Comparison of ENCODE assay signal across 13 mouse cellular contexts in the genomic region with DNA sequence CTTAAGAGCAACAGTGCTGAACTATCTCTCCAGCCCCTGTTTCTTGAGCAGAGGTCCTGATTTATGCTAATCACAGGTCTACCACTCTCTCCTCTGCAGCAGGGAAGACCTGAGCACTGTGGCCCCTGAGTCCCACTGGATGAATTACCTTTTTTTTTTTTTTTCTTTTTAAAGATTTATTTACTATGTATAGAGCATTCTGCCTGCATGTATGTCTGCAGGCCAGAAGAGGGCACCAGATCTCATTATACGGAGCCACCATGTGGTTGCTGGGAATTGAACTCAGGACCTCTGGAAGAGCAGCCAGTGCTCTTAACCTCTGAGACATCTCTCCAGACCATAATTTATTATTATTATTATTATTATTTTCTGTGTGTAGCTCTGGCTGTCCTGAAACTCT. TPM values are rescaled to one million over a fixed set of nuclear protein-coding genes. Genes with fewer than 3 reads are reported as not detected.
DNase-seq lines count a peak whose midpoint lies in the region; ATAC-seq and TF ChIP-seq lines count a peak whose summit lies in the region.
"Had no signal": no experiment of that assay in that cellular context is flagged by ENCODE, and none has a peak within 500 bp of the region (broad histone marks: within the 10 kb centered on the region; RNA-seq: fewer than 3 reads in every experiment).

No protein-coding gene starts in this region.

- WGBS in hindbrain, postnatal 0 days, result 35% methylated on average over 1 of the region's 1 CpGs
- WGBS in hindbrain, embryonic 14.5 days, result 15% methylated on average over 1 of the region's 1 CpGs
- WGBS in midbrain, postnatal 0 days, result 30% methylated on average over 1 of the region's 1 CpGs
- 27% methylated on average over 1 of the region's 1 CpGs for WGBS in midbrain, embryonic 13.5 days

- no peak overlapping the region for H3K9ac ChIP-seq in hindbrain, postnatal 0 days (replicated peaks; ENCODE audit: low read length)
- no peak overlapping the region for H3K9ac ChIP-seq in hindbrain, embryonic 14.5 days
- H3K9ac ChIP-seq in midbrain, postnatal 0 days (replicated peaks; ENCODE audit: low read length, poor library complexity, severe bottlenecking), result no peak overlapping the region
- H3K9ac ChIP-seq in midbrain, embryonic 13.5 days (replicated peaks), result no peak overlapping the region
- H3K9ac ChIP-seq: kidney, embryonic 15.5 days; stomach, embryonic 15.5 days had no signal

- H3K27ac ChIP-seq in hindbrain, postnatal 0 days, result no peak overlapping the region
- H3K27ac ChIP-seq in hindbrain, embryonic 14.5 days, result no peak overlapping the region
- no peak overlapping the region for H3K27ac ChIP-seq in midbrain, postnatal 0 days (ENCODE audit: low read depth, low read length)
- H3K27ac ChIP-seq in midbrain, embryonic 13.5 days, result no peak overlapping the region
- H3K27ac ChIP-seq: kidney, embryonic 15.5 days; macrophage; stomach, embryonic 15.5 days had no signal

- in situ Hi-C loops in Patski (cut with MboI; ENCODE audit: low pct_unique_long_range_greater_than_20kb), result loop anchor here (10.0 kb wide), 1 partner anchor 169 kb away; a partner anchor contains a TSS

- H3K4me2 ChIP-seq in hindbrain, postnatal 0 days (ENCODE audit: low read depth, low read length), result no peak overlapping the region
- H3K4me2 ChIP-seq in hindbrain, embryonic 14.5 days (replicated peaks), result no peak overlapping the region
- H3K4me2 ChIP-seq in midbrain, postnatal 0 days (ENCODE audit: low read depth, low read length, poor library complexity, severe bottlenecking), result no peak overlapping the region
- no peak overlapping the region for H3K4me2 ChIP-seq in midbrain, embryonic 13.5 days (replicated peaks)
- H3K4me2 ChIP-seq: kidney, embryonic 15.5 days; stomach, embryonic 15.5 days had no signal

- POLR2A ChIA-PET in Patski (lab: Charles Lee), result interaction anchor here (0.7 kb wide), 1 partner anchor 241 kb away, joined by 3 read pairs; no protein-coding TSS in a partner anchor

- no peak overlapping the region for H3K4me3 ChIP-seq in hindbrain, postnatal 0 days (ENCODE audit: low read length)
- H3K4me3 ChIP-seq in hindbrain, embryonic 14.5 days (replicated peaks; ENCODE audit: low read length), result no peak overlapping the region
- H3K4me3 ChIP-seq in midbrain, postnatal 0 days (ENCODE audit: low read depth, low read length), result no peak overlapping the region
- no peak overlapping the region for H3K4me3 ChIP-seq in midbrain, embryonic 13.5 days (replicated peaks)
- H3K4me3 ChIP-seq: kidney, embryonic 15.5 days; stomach, embryonic 15.5 days had no signal

- no peaks in the 10 kb centered on the region for H3K27me3 ChIP-seq in hindbrain, postnatal 0 days (ENCODE audit: insufficient read depth, low read length)
- no peaks in the 10 kb centered on the region for H3K27me3 ChIP-seq in hindbrain, embryonic 14.5 days (ENCODE audit: control insufficient read depth, insufficient read depth, low read length)
- no peaks in the 10 kb centered on the region for H3K27me3 ChIP-seq in midbrain, postnatal 0 days (ENCODE audit: insufficient read depth, low read length)
- H3K27me3 ChIP-seq in midbrain, embryonic 13.5 days, result no peaks in the 10 kb centered on the region
- H3K27me3 ChIP-seq in Patski, result no peaks in the 10 kb centered on the region
- H3K27me3 ChIP-seq: kidney, embryonic 15.5 days; stomach, embryonic 15.5 days had no signal

- CTCF ChIA-PET in Patski (lab: Charles Lee), result no interaction called here

- DNase-seq in hindbrain, postnatal 0 days (ENCODE audit: low spot score), result no peak
- DNase-seq in hindbrain, embryonic 14.5 days (ENCODE audit: low spot score), result no peak
- no peak for DNase-seq in midbrain, postnatal 0 days (ENCODE audit: low spot score)
- no peak for DNase-seq in Patski (ENCODE audit: low read depth, low spot score)
- peak; percentile 54 for DNase-seq in thymus, postnatal 25 days
- no peak for DNase-seq in layer of hippocampus, postnatal 10 days (ENCODE audit: low spot score in 2 of 2)
- DNase-seq in kidney, adult 9 months, result no peak
- DNase-seq: cerebellum, postnatal 25 days; heart, postnatal 10 days had no signal

- ATAC-seq in hindbrain, postnatal 0 days, result no peak
- no peak for ATAC-seq in hindbrain, embryonic 14.5 days (ENCODE audit: low FRiP score)
- no peak for ATAC-seq in midbrain, postnatal 0 days (ENCODE audit: low FRiP score)
- ATAC-seq in midbrain, embryonic 13.5 days, result no peak
- ATAC-seq in Patski, result no peak

- TF ChIP-seq CTCF in hindbrain, postnatal 0 days (IDR thresholded peaks at IDR 0.05; ENCODE audit: low read depth), result peak; percentile 49
- TF ChIP-seq CTCF in midbrain, postnatal 0 days (IDR thresholded peaks at IDR 0.05), result peak; percentile 52
- peak; percentile 76 for TF ChIP-seq CTCF in Patski (IDR thresholded peaks at IDR 0.05)

- peaks cover 8% of the 10 kb centered on the region for H3K4me1 ChIP-seq in hindbrain, postnatal 0 days (ENCODE audit: insufficient read depth, low read length)
- H3K4me1 ChIP-seq in hindbrain, embryonic 14.5 days (replicated peaks; ENCODE audit: control insufficient read depth, insufficient read depth, low read length), result no peaks in the 10 kb centered on the region; the same call in none of the 2 replicates
- H3K4me1 ChIP-seq in midbrain, postnatal 0 days (ENCODE audit: insufficient read depth, low read length), result no peaks in the 10 kb centered on the region
- H3K4me1 ChIP-seq in midbrain, embryonic 13.5 days (replicated peaks), result peaks cover 20% of the 10 kb centered on the region

- H3K36me3 ChIP-seq in hindbrain, postnatal 0 days (ENCODE audit: insufficient read depth, low read length), result peaks cover 2% of the 10 kb centered on the region; the same call in 1 of the 2 replicates
- H3K36me3 ChIP-seq in hindbrain, embryonic 14.5 days (replicated peaks; ENCODE audit: control insufficient read depth, insufficient read depth), result peaks cover 11% of the 10 kb centered on the region
- 0 out of 2 replicates have a peak, but pooled peaks cover under 1% of the 10 kb centered on the region for H3K36me3 ChIP-seq in midbrain, postnatal 0 days (ENCODE audit: insufficient read depth, low read length)
- peaks cover 5% of the 10 kb centered on the region for H3K36me3 ChIP-seq in midbrain, embryonic 13.5 days

- H3K9me3 ChIP-seq in hindbrain, postnatal 0 days (ENCODE audit: low read length), result no peaks in the 10 kb centered on the region
- no peaks in the 10 kb centered on the region for H3K9me3 ChIP-seq in hindbrain, embryonic 14.5 days (ENCODE audit: control insufficient read depth, low read length)
- H3K9me3 ChIP-seq in midbrain, postnatal 0 days (ENCODE audit: low read length), result no peaks in the 10 kb centered on the region
- no peaks in the 10 kb centered on the region for H3K9me3 ChIP-seq in midbrain, embryonic 13.5 days
- H3K9me3 ChIP-seq: kidney, embryonic 15.5 days; stomach, embryonic 15.5 days had no signal

RNA-seq across cellular contexts. Expression of a gene that starts 15.4 kb away (rescaled TPM):
- total RNA-seq in hindbrain, postnatal 0 days (2014; rRNA removed), result 20.3 and 23.9 TPM in 2 replicates
- polyA plus RNA-seq in hindbrain, postnatal 0 days (2015; fragmentation: Nextera tagmentation; extraction: Ambion mirVana), result 29.2 and 35.7 TPM in 2 replicates
- polyA plus RNA-seq in hindbrain, embryonic 14.5 days (2014; fragmentation: Nextera tagmentation; extraction: Ambion mirVana), result 31.7 and 32.3 TPM in 2 replicates
- total RNA-seq in midbrain, postnatal 0 days (2014; rRNA removed), result 33.2 and 58.1 TPM in 2 replicates
- polyA plus RNA-seq in midbrain, postnatal 0 days (2015; fragmentation: Nextera tagmentation; extraction: Ambion mirVana), result 34.7 and 35.0 TPM in 2 replicates
- polyA plus RNA-seq in midbrain, embryonic 13.5 days (2015; fragmentation: Nextera tagmentation; extraction: Ambion mirVana), result 41.2 and 44.3 TPM in 2 replicates
- polyA plus RNA-seq in Patski (2021), result 31.4 TPM
- 10 to 100 TPM; 28.4 to 33.4 TPM for total RNA-seq in layer of hippocampus, postnatal 10 days (2021)

RNA-seq across cellular contexts. Expression of a gene that starts 19.2 kb away (rescaled TPM):
- 6.5 and 13.4 TPM in 2 replicates for total RNA-seq in hindbrain, postnatal 0 days (2014; rRNA removed)
- 10.6 and 12.9 TPM in 2 replicates for polyA plus RNA-seq in hindbrain, postnatal 0 days (2015; fragmentation: Nextera tagmentation; extraction: Ambion mirVana)
- 8.7 and 10.6 TPM in 2 replicates for polyA plus RNA-seq in hindbrain, embryonic 14.5 days (2014; fragmentation: Nextera tagmentation; extraction: Ambion mirVana)
- total RNA-seq in midbrain, postnatal 0 days (2014; rRNA removed), result 13.0 and 14.3 TPM in 2 replicates
- 9.4 and 10.1 TPM in 2 replicates for polyA plus RNA-seq in midbrain, postnatal 0 days (2015; fragmentation: Nextera tagmentation; extraction: Ambion mirVana)
- polyA plus RNA-seq in midbrain, embryonic 13.5 days (2015; fragmentation: Nextera tagmentation; extraction: Ambion mirVana), result 6.3 and 6.6 TPM in 2 replicates
- polyA plus RNA-seq in Patski (2021), result 0.78 TPM
- total RNA-seq in layer of hippocampus, postnatal 10 days (2021), result 10 to 100 TPM in 1 of 2 experiments, 1 to 10 TPM in 1; 9.9 to 12.7 TPM
- polyA plus RNA-seq: macrophage had no signal

RNA-seq across cellular contexts. Expression of a gene that starts 24.9 kb away (rescaled TPM):
- total RNA-seq in hindbrain, postnatal 0 days (2014; rRNA removed), result 19.9 and 22.2 TPM in 2 replicates
- polyA plus RNA-seq in hindbrain, postnatal 0 days (2015; fragmentation: Nextera tagmentation; extraction: Ambion mirVana), result 2.2 and 2.5 TPM in 2 replicates
- 4.1 and 4.4 TPM in 2 replicates for polyA plus RNA-seq in hindbrain, embryonic 14.5 days (2014; fragmentation: Nextera tagmentation; extraction: Ambion mirVana)
- total RNA-seq in midbrain, postnatal 0 days (2014; rRNA removed), result 18.2 and 22.4 TPM in 2 replicates
- 2.7 TPM in 2 replicates for polyA plus RNA-seq in midbrain, postnatal 0 days (2015; fragmentation: Nextera tagmentation; extraction: Ambion mirVana)
- polyA plus RNA-seq in midbrain, embryonic 13.5 days (2015; fragmentation: Nextera tagmentation; extraction: Ambion mirVana), result 6.1 and 6.6 TPM in 2 replicates
- polyA plus RNA-seq in Patski (2021), result 20.3 TPM
- 10 to 100 TPM; 13.5 to 14.4 TPM for total RNA-seq in layer of hippocampus, postnatal 10 days (2021)

RNA-seq across cellular contexts. Expression of a gene that starts 59.9 kb away (rescaled TPM):
- total RNA-seq in hindbrain, postnatal 0 days (2014; rRNA removed), result 23.5 and 29.4 TPM in 2 replicates
- polyA plus RNA-seq in hindbrain, postnatal 0 days (2015; fragmentation: Nextera tagmentation; extraction: Ambion mirVana), result 15.7 and 16.6 TPM in 2 replicates
- 19.6 and 24.7 TPM in 2 replicates for polyA plus RNA-seq in hindbrain, embryonic 14.5 days (2014; fragmentation: Nextera tagmentation; extraction: Ambion mirVana)
- total RNA-seq in midbrain, postnatal 0 days (2014; rRNA removed), result 20.6 and 31.0 TPM in 2 replicates
- 11.3 and 12.3 TPM in 2 replicates for polyA plus RNA-seq in midbrain, postnatal 0 days (2015; fragmentation: Nextera tagmentation; extraction: Ambion mirVana)
- polyA plus RNA-seq in midbrain, embryonic 13.5 days (2015; fragmentation: Nextera tagmentation; extraction: Ambion mirVana), result 19.9 and 21.7 TPM in 2 replicates
- polyA plus RNA-seq in Patski (2021), result 103 TPM
- total RNA-seq in layer of hippocampus, postnatal 10 days (2021), result 10 to 100 TPM; 28.8 to 37.8 TPM
